Mouse (Mus musculus): Measurements from ENCODE around the gene Zmiz1. TPM values are rescaled to one million over a fixed set of nuclear protein-coding genes. Genes with fewer than 3 reads are reported as not detected.

The Zmiz1 gene
- polyA plus RNA-seq, 1 experiment from 2014 or later = 57.5 TPM

- peaks cover 24% of the 10 kb centered on the region for H3K36me3 ChIP-seq
- peaks cover 60% of the 10 kb centered on the region for H3K4me1 ChIP-seq
- ATAC-seq (replicated peaks) = no peak
- no peak overlapping the region for H3K27ac ChIP-seq (replicated peaks)
- no peaks in the 10 kb centered on the region for H3K9me3 ChIP-seq
- 47% methylated on average over 3 of the region's 3 CpGs for WGBS
- no peak overlapping the region for H3K9ac ChIP-seq (replicated peaks)
- H3K4me3 ChIP-seq = no peak overlapping the region
- no peaks in the 10 kb centered on the region for H3K27me3 ChIP-seq
- H3K4me2 ChIP-seq (replicated peaks) = no peak overlapping the region
Measured at GRCm38 (mm10) chr14:25500511-25501120, 41.6 kb downstream of the Zmiz1 start.

GRCm38 (mm10) chr14:25501481-25501880 is 42.5 kb downstream of the Zmiz1 start:
- H3K9me3 ChIP-seq = no peaks in the 10 kb centered on the region
- H3K4me1 ChIP-seq = peaks cover 52% of the 10 kb centered on the region
- H3K9ac ChIP-seq (replicated peaks) = no peak overlapping the region
- peaks cover 26% of the 10 kb centered on the region for H3K36me3 ChIP-seq
- H3K4me2 ChIP-seq (replicated peaks) = no peak overlapping the region
- H3K27ac ChIP-seq (replicated peaks) = peak overlapping the region; percentile 21; the same call in 1 of the 2 replicates
- no peak for ATAC-seq (replicated peaks)
- H3K4me3 ChIP-seq = no peak overlapping the region
- H3K27me3 ChIP-seq = no peaks in the 10 kb centered on the region
- 68% methylated on average over 5 of the region's 5 CpGs for WGBS

GRCm38 (mm10) chr14:25502355-25502754 is 43.4 kb downstream of the Zmiz1 start:
- Histone ChIP-seq H3K4me1 (peaks cover 43% of the 10 kb centered on the region), H3K4me2 (replicated peaks) (no peak overlapping the region), H3K9ac (replicated peaks) (no peak overlapping the region), H3K4me3 (no peak overlapping the region), H3K9me3 (no peaks in the 10 kb centered on the region), H3K27me3 (no peaks in the 10 kb centered on the region), H3K36me3 (peaks cover 26% of the 10 kb centered on the region), H3K27ac (replicated peaks) (no peak overlapping the region)
- no peak for ATAC-seq (replicated peaks)
- 81% methylated on average over 3 of the region's 3 CpGs for WGBS

- whole genome bisulfite sequencing = 92% methylated on average over 3 of the region's 3 CpGs
- no peak overlapping the region for H3K9ac ChIP-seq (replicated peaks)
- H3K4me1 ChIP-seq = peaks cover 27% of the 10 kb centered on the region
- no peak overlapping the region for H3K4me3 ChIP-seq
- no peak overlapping the region for H3K4me2 ChIP-seq (replicated peaks)
- peaks cover 26% of the 10 kb centered on the region for H3K36me3 ChIP-seq
- H3K9me3 ChIP-seq = no peaks in the 10 kb centered on the region
- H3K27me3 ChIP-seq = no peaks in the 10 kb centered on the region
- no peak for ATAC-seq (replicated peaks)
- H3K27ac ChIP-seq (replicated peaks) = no peak overlapping the region
Measured at GRCm38 (mm10) chr14:25504241-25504640, 45.3 kb downstream of the Zmiz1 start.

GRCm38 (mm10) chr14:25505201-25505671 is 46.3 kb downstream of the Zmiz1 start:
- H3K36me3 ChIP-seq = peaks cover 26% of the 10 kb centered on the region
- H3K4me1 ChIP-seq = peaks cover 19% of the 10 kb centered on the region; the same call in 1 of the 2 replicates
- H3K27me3 ChIP-seq = no peaks in the 10 kb centered on the region
- no peak for ATAC-seq (replicated peaks)
- H3K9ac ChIP-seq (replicated peaks) = no peak overlapping the region
- H3K4me3 ChIP-seq = no peak overlapping the region
- H3K9me3 ChIP-seq = no peaks in the 10 kb centered on the region
- no peak overlapping the region for H3K4me2 ChIP-seq (replicated peaks)
- no peak overlapping the region for H3K27ac ChIP-seq (replicated peaks)
- 85% methylated on average over 6 of the region's 6 CpGs for WGBS

- WGBS = 86% methylated on average over 13 of the region's 13 CpGs
- H3K4me3 ChIP-seq = no peak overlapping the region
- peaks cover 35% of the 10 kb centered on the region for H3K4me1 ChIP-seq
- H3K4me2 ChIP-seq (replicated peaks) = no peak overlapping the region
- 0 out of 2 replicates have a peak overlapping the region, but pooled peaks have one; percentile 13 for H3K27ac ChIP-seq (replicated peaks)
- H3K9ac ChIP-seq (replicated peaks) = no peak overlapping the region
- no peak for ATAC-seq (replicated peaks)
- H3K36me3 ChIP-seq = peaks cover 26% of the 10 kb centered on the region
- no peaks in the 10 kb centered on the region for H3K27me3 ChIP-seq
- no peaks in the 10 kb centered on the region for H3K9me3 ChIP-seq
Measured at GRCm38 (mm10) chr14:25508111-25508756, 49.2 kb downstream of the Zmiz1 start.

- no peak overlapping the region for H3K4me2 ChIP-seq (replicated peaks)
- no peak overlapping the region for H3K9ac ChIP-seq (replicated peaks)
- peaks cover 21% of the 10 kb centered on the region for H3K36me3 ChIP-seq
- no peak for ATAC-seq (replicated peaks)
- no peaks in the 10 kb centered on the region for H3K9me3 ChIP-seq
- H3K27me3 ChIP-seq = no peaks in the 10 kb centered on the region
- peaks cover 39% of the 10 kb centered on the region for H3K4me1 ChIP-seq
- WGBS = 95% methylated on average over 5 of the region's 5 CpGs
- H3K4me3 ChIP-seq = no peak overlapping the region
- H3K27ac ChIP-seq (replicated peaks) = 0 out of 2 replicates have a peak overlapping the region, but pooled peaks have one; percentile 13
Measured at GRCm38 (mm10) chr14:25508757-25509139, 49.8 kb downstream of the Zmiz1 start.

GRCm38 (mm10) chr14:25509450-25510129 is 50.6 kb downstream of the Zmiz1 start:
- Histone ChIP-seq H3K27me3 (no peaks in the 10 kb centered on the region), H3K9ac (replicated peaks) (no peak overlapping the region), H3K4me1 (peaks cover 45% of the 10 kb centered on the region), H3K9me3 (no peaks in the 10 kb centered on the region), H3K36me3 (peaks cover 13% of the 10 kb centered on the region), H3K4me2 (replicated peaks) (no peak overlapping the region), H3K27ac (replicated peaks) (no peak overlapping the region), H3K4me3 (no peak overlapping the region)
- ATAC-seq (replicated peaks) = no peak
- WGBS = 84% methylated on average over 20 of the region's 20 CpGs

GRCm38 (mm10) chr14:25510362-25510761 is 51.4 kb downstream of the Zmiz1 start:
- Histone ChIP-seq H3K27me3 (no peaks in the 10 kb centered on the region), H3K36me3 (peaks cover 5% of the 10 kb centered on the region), H3K27ac (replicated peaks) (no peak overlapping the region), H3K9me3 (no peaks in the 10 kb centered on the region), H3K4me3 (no peak overlapping the region), H3K9ac (replicated peaks) (no peak overlapping the region), H3K4me1 (peaks cover 53% of the 10 kb centered on the region), H3K4me2 (replicated peaks) (no peak overlapping the region)
- no peak for ATAC-seq (replicated peaks)
- 96% methylated on average over 3 of the region's 3 CpGs for WGBS

- Histone ChIP-seq H3K27me3 (no peaks in the 10 kb centered on the region), H3K9ac (replicated peaks) (no peak overlapping the region), H3K4me2 (replicated peaks) (no peak overlapping the region), H3K9me3 (no peaks in the 10 kb centered on the region), H3K27ac (replicated peaks) (0 out of 2 replicates have a peak overlapping the region, but pooled peaks have one; percentile 11), H3K4me3 (no peak overlapping the region), H3K4me1 (peaks cover 59% of the 10 kb centered on the region), H3K36me3 (no peaks in the 10 kb centered on the region)
- WGBS = 62% methylated on average over 7 of the region's 7 CpGs
- no peak for ATAC-seq (replicated peaks)
Measured at GRCm38 (mm10) chr14:25510987-25511386, 52.0 kb downstream of the Zmiz1 start.

GRCm38 (mm10) chr14:25511564-25511963 is 52.6 kb downstream of the Zmiz1 start:
- no peak overlapping the region for H3K4me3 ChIP-seq
- no peaks in the 10 kb centered on the region for H3K27me3 ChIP-seq
- no peaks in the 10 kb centered on the region for H3K9me3 ChIP-seq
- H3K4me1 ChIP-seq = peaks cover 65% of the 10 kb centered on the region
- no peaks in the 10 kb centered on the region for H3K36me3 ChIP-seq
- 48% methylated on average over 3 of the region's 3 CpGs for WGBS
- H3K27ac ChIP-seq (replicated peaks) = peak overlapping the region; percentile 31; the same call in 1 of the 2 replicates
- H3K9ac ChIP-seq (replicated peaks) = no peak overlapping the region
- H3K4me2 ChIP-seq (replicated peaks) = no peak overlapping the region
- no peak for ATAC-seq (replicated peaks)

- H3K36me3 ChIP-seq = no peaks in the 10 kb centered on the region
- no peaks in the 10 kb centered on the region for H3K9me3 ChIP-seq
- H3K4me3 ChIP-seq = no peak overlapping the region
- H3K27me3 ChIP-seq = no peaks in the 10 kb centered on the region
- 36% methylated on average over 5 of the region's 5 CpGs for WGBS
- no peak for ATAC-seq (replicated peaks)
- no peak overlapping the region for H3K4me2 ChIP-seq (replicated peaks)
- peak overlapping the region; percentile 65; the same call in 1 of the 2 replicates for H3K27ac ChIP-seq (replicated peaks)
- H3K4me1 ChIP-seq = peaks cover 69% of the 10 kb centered on the region
- H3K9ac ChIP-seq (replicated peaks) = no peak overlapping the region
Measured at GRCm38 (mm10) chr14:25511967-25512366, 53.0 kb downstream of the Zmiz1 start.
